Mouse (Mus musculus): Measurements from ENCODE around the gene Gm10282. TPM values are rescaled to one million over a fixed set of nuclear protein-coding genes. Genes with fewer than 3 reads are reported as not detected.

The Gm10282 gene
- polyA plus RNA-seq, 1 experiment from 2014 or later = 30.6 TPM

GRCm38 (mm10) chr8:72301497-72301896, 3.6 kb downstream of the Gm10282 start:
- 0 out of 2 replicates have a peak, but pooled peaks have one; percentile 43 for ATAC-seq (ENCODE audit: low FRiP score, low TSS enrichment)
- 55% methylated on average over 5 of the region's 5 CpGs for WGBS
- no peak overlapping the region for H3K9ac ChIP-seq (replicated peaks; ENCODE audit: low read length)
- H3K4me1 ChIP-seq (ENCODE audit: insufficient read depth, low read length) = no peaks in the 10 kb centered on the region; the same call in 1 of the 2 replicates
- no peaks in the 10 kb centered on the region for H3K27me3 ChIP-seq (ENCODE audit: insufficient read depth, low read length)
- no peak overlapping the region for H3K4me2 ChIP-seq (replicated peaks; ENCODE audit: low read depth, low read length)
- no peak overlapping the region for H3K27ac ChIP-seq (ENCODE audit: low read length)
- no peaks in the 10 kb centered on the region for H3K9me3 ChIP-seq (ENCODE audit: low read length)
- no peaks in the 10 kb centered on the region for H3K36me3 ChIP-seq (ENCODE audit: insufficient read depth, low read length)
- H3K4me3 ChIP-seq (ENCODE audit: low read length) = no peak overlapping the region

- Histone ChIP-seq H3K4me2 (replicated peaks; ENCODE audit: low read depth, low read length) (no peak overlapping the region), H3K36me3 (ENCODE audit: insufficient read depth, low read length) (no peaks in the 10 kb centered on the region), H3K4me1 (ENCODE audit: insufficient read depth, low read length) (no peaks in the 10 kb centered on the region; the same call in 1 of the 2 replicates), H3K4me3 (ENCODE audit: low read length) (no peak overlapping the region), H3K9ac (replicated peaks; ENCODE audit: low read length) (no peak overlapping the region), H3K27me3 (ENCODE audit: insufficient read depth, low read length) (no peaks in the 10 kb centered on the region), H3K9me3 (ENCODE audit: low read length) (no peaks in the 10 kb centered on the region), H3K27ac (ENCODE audit: low read length) (no peak overlapping the region)
- peak; percentile 53; the same call in 1 of the 2 replicates for ATAC-seq (ENCODE audit: low FRiP score, low TSS enrichment)
- 68% methylated on average over 9 of the region's 9 CpGs for WGBS
Observed at GRCm38 (mm10) chr8:72300654-72301400, 4.2 kb downstream of the Gm10282 start.

GRCm38 (mm10) chr8:72298928-72299327, 6.1 kb downstream of the Gm10282 start:
- ATAC-seq (ENCODE audit: low FRiP score, low TSS enrichment) = no peak
- Histone ChIP-seq H3K9ac (replicated peaks; ENCODE audit: low read length) (no peak overlapping the region), H3K27ac (ENCODE audit: low read length) (no peak overlapping the region), H3K4me3 (ENCODE audit: low read length) (no peak overlapping the region), H3K4me2 (replicated peaks; ENCODE audit: low read depth, low read length) (no peak overlapping the region), H3K9me3 (ENCODE audit: low read length) (no peaks in the 10 kb centered on the region), H3K36me3 (ENCODE audit: insufficient read depth, low read length) (no peaks in the 10 kb centered on the region), H3K4me1 (ENCODE audit: insufficient read depth, low read length) (no peaks in the 10 kb centered on the region; the same call in 1 of the 2 replicates), H3K27me3 (ENCODE audit: insufficient read depth, low read length) (no peaks in the 10 kb centered on the region)
- WGBS = 100% methylated on average over 1 of the region's 1 CpGs

- 92% methylated on average over 8 of the region's 8 CpGs for WGBS
- H3K9me3 ChIP-seq (ENCODE audit: low read length) = no peaks in the 10 kb centered on the region
- no peak for ATAC-seq (ENCODE audit: low FRiP score, low TSS enrichment)
- no peak overlapping the region for H3K4me3 ChIP-seq (ENCODE audit: low read length)
- H3K9ac ChIP-seq (replicated peaks; ENCODE audit: low read length) = no peak overlapping the region
- H3K27me3 ChIP-seq (ENCODE audit: insufficient read depth, low read length) = no peaks in the 10 kb centered on the region
- no peaks in the 10 kb centered on the region for H3K36me3 ChIP-seq (ENCODE audit: insufficient read depth, low read length)
- H3K4me1 ChIP-seq (ENCODE audit: insufficient read depth, low read length) = no peaks in the 10 kb centered on the region
- no peak overlapping the region for H3K27ac ChIP-seq (ENCODE audit: low read length)
- H3K4me2 ChIP-seq (replicated peaks; ENCODE audit: low read depth, low read length) = no peak overlapping the region
Observed at GRCm38 (mm10) chr8:72296561-72296960, 8.5 kb downstream of the Gm10282 start.

GRCm38 (mm10) chr8:72295679-72296078, 9.4 kb downstream of the Gm10282 start:
- H3K4me3 ChIP-seq (ENCODE audit: low read length) = no peak overlapping the region
- H3K9me3 ChIP-seq (ENCODE audit: low read length) = no peaks in the 10 kb centered on the region
- ATAC-seq (ENCODE audit: low FRiP score, low TSS enrichment) = peak; percentile 95
- no peaks in the 10 kb centered on the region for H3K4me1 ChIP-seq (ENCODE audit: insufficient read depth, low read length)
- H3K36me3 ChIP-seq (ENCODE audit: insufficient read depth, low read length) = no peaks in the 10 kb centered on the region
- no peak overlapping the region for H3K9ac ChIP-seq (replicated peaks; ENCODE audit: low read length)
- no peak overlapping the region for H3K4me2 ChIP-seq (replicated peaks; ENCODE audit: low read depth, low read length)
- WGBS = 33% methylated on average over 8 of the region's 8 CpGs
- no peaks in the 10 kb centered on the region for H3K27me3 ChIP-seq (ENCODE audit: insufficient read depth, low read length)
- peak overlapping the region; percentile 75 for H3K27ac ChIP-seq (ENCODE audit: low read length)

- 66% methylated on average over 3 of the region's 3 CpGs for WGBS
- H3K4me1 ChIP-seq (ENCODE audit: insufficient read depth, low read length) = no peaks in the 10 kb centered on the region
- ATAC-seq (ENCODE audit: low FRiP score, low TSS enrichment) = no peak; the same call in 1 of the 2 replicates
- H3K27me3 ChIP-seq (ENCODE audit: insufficient read depth, low read length) = no peaks in the 10 kb centered on the region
- no peaks in the 10 kb centered on the region for H3K36me3 ChIP-seq (ENCODE audit: insufficient read depth, low read length)
- H3K4me2 ChIP-seq (replicated peaks; ENCODE audit: low read depth, low read length) = no peak overlapping the region
- no peaks in the 10 kb centered on the region for H3K9me3 ChIP-seq (ENCODE audit: low read length)
- no peak overlapping the region for H3K4me3 ChIP-seq (ENCODE audit: low read length)
- peak overlapping the region; percentile 75 for H3K27ac ChIP-seq (ENCODE audit: low read length)
- no peak overlapping the region for H3K9ac ChIP-seq (replicated peaks; ENCODE audit: low read length)
Observed at GRCm38 (mm10) chr8:72295125-72295524, 9.9 kb downstream of the Gm10282 start.

GRCm38 (mm10) chr8:72293309-72293708, 11.8 kb downstream of the Gm10282 start:
- no peaks in the 10 kb centered on the region for H3K9me3 ChIP-seq (ENCODE audit: low read length)
- H3K4me2 ChIP-seq (replicated peaks; ENCODE audit: low read depth, low read length) = no peak overlapping the region
- H3K27me3 ChIP-seq (ENCODE audit: insufficient read depth, low read length) = no peaks in the 10 kb centered on the region
- ATAC-seq (ENCODE audit: low FRiP score, low TSS enrichment) = no peak
- H3K9ac ChIP-seq (replicated peaks; ENCODE audit: low read length) = no peak overlapping the region
- H3K4me3 ChIP-seq (ENCODE audit: low read length) = no peak overlapping the region
- no peaks in the 10 kb centered on the region for H3K4me1 ChIP-seq (ENCODE audit: insufficient read depth, low read length)
- H3K27ac ChIP-seq (ENCODE audit: low read length) = no peak overlapping the region
- H3K36me3 ChIP-seq (ENCODE audit: insufficient read depth, low read length) = no peaks in the 10 kb centered on the region

GRCm38 (mm10) chr8:72291104-72291503, 14.0 kb downstream of the Gm10282 start:
- Histone ChIP-seq H3K4me3 (ENCODE audit: low read length) (no peak overlapping the region), H3K27me3 (ENCODE audit: insufficient read depth, low read length) (no peaks in the 10 kb centered on the region), H3K4me1 (ENCODE audit: insufficient read depth, low read length) (no peaks in the 10 kb centered on the region), H3K9ac (replicated peaks; ENCODE audit: low read length) (no peak overlapping the region), H3K9me3 (ENCODE audit: low read length) (no peaks in the 10 kb centered on the region), H3K4me2 (replicated peaks; ENCODE audit: low read depth, low read length) (no peak overlapping the region), H3K36me3 (ENCODE audit: insufficient read depth, low read length) (no peaks in the 10 kb centered on the region), H3K27ac (ENCODE audit: low read length) (no peak overlapping the region)
- 75% methylated on average over 2 of the region's 2 CpGs for WGBS
- no peak for ATAC-seq (ENCODE audit: low FRiP score, low TSS enrichment)

GRCm38 (mm10) chr8:72289051-72289450, 16.0 kb downstream of the Gm10282 start:
- Histone ChIP-seq H3K27ac (ENCODE audit: low read length) (no peak overlapping the region), H3K4me1 (ENCODE audit: insufficient read depth, low read length) (no peaks in the 10 kb centered on the region), H3K27me3 (ENCODE audit: insufficient read depth, low read length) (no peaks in the 10 kb centered on the region), H3K4me2 (replicated peaks; ENCODE audit: low read depth, low read length) (no peak overlapping the region), H3K36me3 (ENCODE audit: insufficient read depth, low read length) (no peaks in the 10 kb centered on the region), H3K9me3 (ENCODE audit: low read length) (no peaks in the 10 kb centered on the region), H3K9ac (replicated peaks; ENCODE audit: low read length) (no peak overlapping the region), H3K4me3 (ENCODE audit: low read length) (no peak overlapping the region)
- ATAC-seq (ENCODE audit: low FRiP score, low TSS enrichment) = no peak

GRCm38 (mm10) chr8:72285285-72285684, 19.8 kb downstream of the Gm10282 start:
- no peak overlapping the region for H3K4me3 ChIP-seq (ENCODE audit: low read length)
- no peak overlapping the region for H3K9ac ChIP-seq (replicated peaks; ENCODE audit: low read length)
- no peak overlapping the region for H3K27ac ChIP-seq (ENCODE audit: low read length)
- no peaks in the 10 kb centered on the region for H3K4me1 ChIP-seq (ENCODE audit: insufficient read depth, low read length)
- H3K9me3 ChIP-seq (ENCODE audit: low read length) = no peaks in the 10 kb centered on the region
- 75% methylated on average over 4 of the region's 4 CpGs for WGBS
- H3K4me2 ChIP-seq (replicated peaks; ENCODE audit: low read depth, low read length) = no peak overlapping the region
- H3K27me3 ChIP-seq (ENCODE audit: insufficient read depth, low read length) = no peaks in the 10 kb centered on the region
- ATAC-seq (ENCODE audit: low FRiP score, low TSS enrichment) = no peak
- H3K36me3 ChIP-seq (ENCODE audit: insufficient read depth, low read length) = no peaks in the 10 kb centered on the region
